Mouse (Mus musculus) ES-E14 (cell line): ENCODE data around the gene Smim20. TPM values are rescaled to one million over a fixed set of nuclear protein-coding genes. Genes with fewer than 3 reads are reported as not detected.
A peak's percentile ranks its signal among the peaks of the same experiment; 100 is the strongest.

ENCODE experiments used
- DNase-seq: peaks from one replicate; pipeline ENCODE4 v3.0.0-alpha.2; 2013; ENCODE audit warnings: low read depth, low spot score
- H3K27ac ChIP-seq: 2 replicates; pipeline ENCODE4 v1.5.1; 2012; ENCODE audit warnings: low read depth, mild to moderate bottlenecking, low read length, moderate library complexity, mixed read lengths; ENCODE audit not compliant: poor library complexity, insufficient read depth, severe bottlenecking
- H3K36me3 ChIP-seq: 2 replicates; pipeline ENCODE4 v1.6.1; 2012; ENCODE audit warnings: mild to moderate bottlenecking, low read length, moderate library complexity, mixed read lengths; ENCODE audit not compliant: control insufficient read depth, poor library complexity, insufficient read depth, severe bottlenecking
- H3K4me1 ChIP-seq, 2 experiments: fragments of 150-350 bp in 1 of 2; sonication (generic) in 1 of 2; 2 replicates each; pipeline ENCODE4 v1.6.1; 2012; ENCODE audit warnings: low read length in 2 of 2, mild to moderate bottlenecking in 1 of 2, mixed read lengths in 1 of 2; ENCODE audit not compliant: control insufficient read depth in 2 of 2, insufficient read depth in 2 of 2, poor library complexity in 1 of 2
- H3K4me3 ChIP-seq, 2 experiments: fragments of 150-350 bp in 1 of 2; sonication (generic) in 1 of 2; 2 replicates each; pipeline ENCODE4 v1.5.1; 2012; ENCODE audit warnings: low read length in 2 of 2, low read depth in 1 of 2, mild to moderate bottlenecking in 1 of 2, mixed read lengths in 1 of 2; ENCODE audit not compliant: insufficient read depth in 1 of 2, poor library complexity in 1 of 2, severe bottlenecking in 1 of 2
- H3K9ac ChIP-seq: 2 replicates; pipeline ENCODE4 v1.6.1; 2012; ENCODE audit warnings: low read depth, mild to moderate bottlenecking, low read length, mixed read lengths; ENCODE audit not compliant: poor library complexity, insufficient read depth, severe bottlenecking
- H3K9me3 ChIP-seq: fragments of 150-350 bp; sonication (generic); 2 replicates; pipeline ENCODE4 v1.6.1; 2012; ENCODE audit warnings: low read depth, mild to moderate bottlenecking, low read length; ENCODE audit not compliant: control insufficient read depth, insufficient read depth
- CHD2 ChIP-seq: IDR thresholded peaks from 2 replicates; pipeline ENCODE4 v1.6.1; 2014; ENCODE audit warnings: mild to moderate bottlenecking, low read depth, low read length, inconsistent platforms
- HCFC1 ChIP-seq: IDR thresholded peaks from 2 replicates; pipeline ENCODE4 v1.6.1; 2012; ENCODE audit warnings: low read length, inconsistent platforms, borderline replicate concordance; ENCODE audit not compliant: insufficient read depth
- MAFK ChIP-seq: IDR thresholded peaks from 2 replicates; pipeline ENCODE4 v1.6.1; 2014; ENCODE audit warnings: mild to moderate bottlenecking, low read depth, low read length, inconsistent platforms; ENCODE audit not compliant: insufficient read depth
- ZC3H11A ChIP-seq: IDR thresholded peaks from 2 replicates; pipeline ENCODE4 v1.6.1; 2012; ENCODE audit warnings: low read depth, mild to moderate bottlenecking, inconsistent platforms, low read length, borderline replicate concordance
- ZNF384 ChIP-seq: IDR thresholded peaks from 2 replicates; pipeline ENCODE4 v1.6.1; 2012; ENCODE audit warnings: low read depth, low read length, inconsistent platforms
- in situ Hi-C, 2 experiments: fragments of 600-800 bp; cut with MboI; formaldehyde crosslinking; loops; one replicate each; pipeline ENCODE4 v1.15.1; 2025; ENCODE audit warnings: low sequenced_read_pairs in 2 of 2, inconsistent platforms in 1 of 2; ENCODE audit not compliant: unreplicated experiment in 2 of 2
- total RNA-seq: library from RNA; depleted of rRNA; stranded (reverse); fragments of 300-350 nt; gene quantifications from 2 replicates; pipeline ENCODE4 v1.2.3, GENCODE M21; 2012

Gene Smim20
- total RNA-seq, 1 experiment, result 36.1 TPM

DNA sequence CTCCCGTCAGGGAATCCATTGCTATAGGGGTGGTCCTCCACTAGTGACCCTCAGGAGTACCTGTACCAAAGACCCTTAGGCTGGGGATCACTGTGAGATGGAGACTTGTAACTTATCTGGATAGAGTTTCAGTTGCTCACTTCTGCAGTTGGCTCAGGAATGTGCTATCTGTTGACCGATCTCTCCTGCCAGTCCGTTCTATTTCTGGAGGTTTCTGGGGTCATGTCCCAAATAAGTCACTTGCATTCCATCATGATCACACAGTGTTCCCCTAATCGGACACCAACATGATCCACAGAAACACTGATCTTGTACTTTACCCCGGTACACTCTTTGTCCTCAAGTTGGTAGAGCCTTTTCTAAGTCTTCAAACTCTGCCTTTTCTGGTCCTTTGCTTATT is 40.6 kb downstream of the Smim20 start:
- no peaks in the 10 kb centered on the region for H3K36me3 ChIP-seq
- no peak overlapping the region for H3K27ac ChIP-seq
- no peak for TF ChIP-seq HCFC1
- DNase-seq, result no peak
- no peaks in the 10 kb centered on the region for H3K9me3 ChIP-seq
- no peak overlapping the region for H3K9ac ChIP-seq
- in situ Hi-C loops, result loop anchor here in 1 of 2 experiments (25.0 kb wide), 1 partner anchor 805 kb away; no protein-coding TSS in a partner anchor
- no peak overlapping the region for H3K4me3 ChIP-seq
- H3K4me1 ChIP-seq, result no peaks in the 10 kb centered on the region

GRCm38 (mm10) chr5:53314404-53315167 is 47.7 kb downstream of the Smim20 start:
- no peaks in the 10 kb centered on the region for H3K4me1 ChIP-seq
- no peak for DNase-seq
- H3K4me3 ChIP-seq, result no peak overlapping the region
- no peaks in the 10 kb centered on the region for H3K9me3 ChIP-seq
- in situ Hi-C loops, result loop anchor here in 1 of 2 experiments (25.0 kb wide), 1 partner anchor 798 kb away; no protein-coding TSS in a partner anchor
- TF ChIP-seq HCFC1, result no peak
- no peak for TF ChIP-seq MAFK
- no peak for TF ChIP-seq ZC3H11A
- no peak for TF ChIP-seq ZNF384
- TF ChIP-seq CHD2, result no peak
- H3K9ac ChIP-seq, result no peak overlapping the region
- no peaks in the 10 kb centered on the region for H3K36me3 ChIP-seq
- H3K27ac ChIP-seq, result no peak overlapping the region

DNA sequence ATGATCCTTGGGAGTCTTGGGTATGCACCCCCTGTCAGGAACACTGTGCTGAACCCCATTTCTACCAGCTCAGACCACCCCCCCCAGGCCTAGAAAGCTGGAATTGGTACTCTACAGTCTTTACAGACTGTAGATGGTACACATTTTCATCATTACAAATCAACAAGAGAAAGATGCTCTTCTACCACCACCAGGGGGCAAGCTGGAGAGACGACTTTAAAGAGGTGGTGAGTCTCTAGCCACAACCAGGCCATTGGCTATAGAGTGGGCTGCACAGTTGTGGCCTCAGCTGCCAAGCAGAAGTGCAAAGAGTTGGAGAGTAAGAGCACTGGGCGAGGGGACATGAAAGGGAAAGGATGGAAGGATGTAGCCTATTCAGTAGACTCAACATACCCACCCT is 48.9 kb downstream of the Smim20 start:
- no peak for DNase-seq
- in situ Hi-C loops, result loop anchor here in 1 of 2 experiments (25.0 kb wide), 1 partner anchor 796 kb away; no protein-coding TSS in a partner anchor

GRCm38 (mm10) chr5:53317396-53317795 is 50.5 kb downstream of the Smim20 start:
- Histone ChIP-seq H3K4me1 (no peaks in the 10 kb centered on the region), H3K9me3 (no peaks in the 10 kb centered on the region), H3K9ac (no peak overlapping the region), H3K27ac (no peak overlapping the region), H3K4me3 (no peak overlapping the region), H3K36me3 (no peaks in the 10 kb centered on the region)
- TF ChIP-seq CHD2, result no peak
- TF ChIP-seq ZNF384, result no peak
- no peak for TF ChIP-seq MAFK
- no peak for TF ChIP-seq ZC3H11A
- no peak for TF ChIP-seq HCFC1
- no peak for DNase-seq
- in situ Hi-C loops, result loop anchor here in 1 of 2 experiments (25.0 kb wide), 1 partner anchor 795 kb away; no protein-coding TSS in a partner anchor

More for the DNA sequence above, 48.9 kb downstream of the Smim20 start:
- H3K27ac ChIP-seq, result no peak overlapping the region
- H3K36me3 ChIP-seq, result no peaks in the 10 kb centered on the region
- H3K9ac ChIP-seq, result no peak overlapping the region
- no peaks in the 10 kb centered on the region for H3K9me3 ChIP-seq
- TF ChIP-seq ZC3H11A (peak; percentile 33; the same call in 1 of the 2 replicates), CHD2 (no peak), HCFC1 (no peak)
- no peak overlapping the region for H3K4me3 ChIP-seq
- H3K4me1 ChIP-seq, result no peaks in the 10 kb centered on the region

GRCm38 (mm10) chr5:53317885-53318466 is 51.1 kb downstream of the Smim20 start:
- Histone ChIP-seq H3K27ac (no peak overlapping the region), H3K9ac (no peak overlapping the region), H3K4me1 (no peaks in the 10 kb centered on the region; a peak in 2 of 4 replicates), H3K9me3 (no peaks in the 10 kb centered on the region), H3K4me3 (no peak overlapping the region), H3K36me3 (no peaks in the 10 kb centered on the region)
- in situ Hi-C loops, result loop anchor here in 1 of 2 experiments (25.0 kb wide), 1 partner anchor 794 kb away; no protein-coding TSS in a partner anchor
- TF ChIP-seq ZC3H11A, result no peak
- TF ChIP-seq HCFC1, result no peak
- TF ChIP-seq MAFK, result no peak
- no peak for TF ChIP-seq ZNF384
- no peak for TF ChIP-seq CHD2
- no peak for DNase-seq
